Mouse (Mus musculus) liver, embryonic 14.5 days (tissue): Measurements from ENCODE around the gene Adam8.

Experiments used
- CTCF ChIP-seq: IDR thresholded peaks from 2 replicates; pipeline ENCODE4 v1.5.1; 2016; ENCODE audit warnings: antibody characterized with exemption, low read depth, control low read depth
- EP300 ChIP-seq: IDR thresholded peaks from 2 replicates; pipeline ENCODE4 v1.6.1; 2016; ENCODE audit warnings: antibody characterized with exemption, low read depth

- TF ChIP-seq CTCF (no peak), EP300 (no peak)
These were observed 23.9 kb downstream of the Adam8 start for GRCm38 (mm10) chr7:139968428-139968827.
